Mouse (Mus musculus) layer of hippocampus, postnatal 14 days (tissue): ENCODE measurements around the gene Hnf4a. TPM values are rescaled to one million over a fixed set of nuclear protein-coding genes. Genes with fewer than 3 reads are reported as not detected.

Source experiments
- DNase-seq, 2 experiments: peaks; one replicate each; pipeline ENCODE4 v3.0.0; 2021 to 2022; ENCODE audit warnings: low spot score in 2 of 2, mixed read lengths in 1 of 2
- total RNA-seq, 2 experiments: library from RNA; stranded (reverse); gene quantifications; 2 replicates each; pipeline ENCODE4 v1.2.3; 2021

Hnf4a gene
- total RNA-seq, 2 experiments from 2014 or later: not detected

- no peak for DNase-seq
Observed at GRCm38 (mm10) chr2:163590996-163591395, 84.4 kb downstream of the Hnf4a start.

GRCm38 (mm10) chr2:163592084-163592483, 85.5 kb downstream of the Hnf4a start:
- DNase-seq: no peak

- DNase-seq: no peak
Observed at GRCm38 (mm10) chr2:163593636-163594282, 87.2 kb downstream of the Hnf4a start.

GRCm38 (mm10) chr2:163595119-163595518, 88.5 kb downstream of the Hnf4a start:
- no peak for DNase-seq

GRCm38 (mm10) chr2:163596057-163596872, 89.7 kb downstream of the Hnf4a start:
- DNase-seq: no peak

GRCm38 (mm10) chr2:163596873-163597155, 90.2 kb downstream of the Hnf4a start:
- DNase-seq: no peak

DNA sequence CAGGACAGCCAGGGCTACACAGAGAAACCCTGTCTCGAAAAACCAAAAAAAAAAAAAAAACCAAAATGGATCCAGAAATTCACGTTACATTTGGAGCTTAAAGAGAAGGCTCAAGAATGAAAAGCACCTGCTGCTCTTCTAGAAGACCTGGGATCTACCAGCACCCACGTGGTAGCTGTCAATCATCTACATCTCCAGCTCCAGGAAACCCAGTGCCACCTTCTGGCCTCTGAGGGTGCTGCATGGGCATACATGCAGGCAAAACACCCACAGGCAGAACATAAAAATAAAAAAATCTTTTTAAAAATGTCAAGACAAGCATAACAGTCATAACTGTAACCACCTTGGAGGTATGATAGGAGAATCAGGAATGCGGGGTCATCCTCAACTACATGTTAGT, 91.1 kb downstream of the Hnf4a start:
- peak; percentile 24 to 63 for DNase-seq

- peak; percentile 30 to 43 for DNase-seq
Observed at GRCm38 (mm10) chr2:163599226-163599625, 92.6 kb downstream of the Hnf4a start.

- DNase-seq: no peak
Observed at GRCm38 (mm10) chr2:163601066-163601465, 94.5 kb downstream of the Hnf4a start.

- DNase-seq: no peak
Observed at GRCm38 (mm10) chr2:163601712-163602100, 95.1 kb downstream of the Hnf4a start.

DNA sequence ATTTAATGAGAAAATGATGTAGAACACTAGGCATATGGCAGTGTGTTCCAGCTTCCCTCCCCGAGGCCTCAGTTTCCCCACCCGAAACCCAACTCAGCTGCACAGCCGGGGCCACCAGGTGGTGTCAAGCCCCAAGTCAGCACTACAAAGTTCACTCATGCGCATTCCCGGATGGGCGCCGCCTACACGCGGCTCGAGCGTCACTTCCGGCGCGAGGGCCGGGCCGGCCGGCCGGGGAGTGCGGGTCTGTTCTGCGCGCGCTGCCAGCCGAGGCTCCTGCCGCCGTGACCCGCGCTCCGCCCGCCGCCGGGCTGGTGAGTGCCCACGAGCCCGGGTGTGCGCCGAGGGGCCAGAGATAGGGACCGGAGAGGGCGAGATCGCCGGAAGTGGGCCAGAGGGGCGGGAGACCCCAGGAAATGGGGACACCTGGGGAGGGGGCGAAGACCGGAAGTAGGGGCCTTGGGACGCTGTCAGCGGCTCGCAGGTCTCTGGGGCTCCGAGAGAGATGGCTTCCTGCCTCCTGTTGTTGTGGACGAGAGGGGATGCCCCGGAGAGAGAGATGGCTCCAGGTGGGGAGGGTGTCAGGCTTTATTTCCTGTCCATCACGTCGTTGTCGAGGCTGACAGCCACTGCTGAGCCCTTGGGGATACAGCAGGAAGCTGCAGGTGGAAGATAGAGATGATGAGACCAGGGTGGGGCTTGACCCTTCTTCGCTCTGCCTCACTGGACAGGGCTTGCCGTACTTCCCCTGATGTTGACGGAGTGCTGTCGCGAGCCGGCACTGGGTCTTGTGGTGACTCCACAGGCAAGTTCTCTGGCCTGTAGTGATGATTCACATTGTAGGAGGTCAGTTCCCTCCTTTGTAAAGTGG, 95.7 kb downstream of the Hnf4a start, which contains the start of gene Ttpal:
TSS of gene Ttpal (plus strand) at position 214 of the 871 bp plus-strand sequence.
- peak; percentile 85 to 89 for DNase-seq

DNA sequence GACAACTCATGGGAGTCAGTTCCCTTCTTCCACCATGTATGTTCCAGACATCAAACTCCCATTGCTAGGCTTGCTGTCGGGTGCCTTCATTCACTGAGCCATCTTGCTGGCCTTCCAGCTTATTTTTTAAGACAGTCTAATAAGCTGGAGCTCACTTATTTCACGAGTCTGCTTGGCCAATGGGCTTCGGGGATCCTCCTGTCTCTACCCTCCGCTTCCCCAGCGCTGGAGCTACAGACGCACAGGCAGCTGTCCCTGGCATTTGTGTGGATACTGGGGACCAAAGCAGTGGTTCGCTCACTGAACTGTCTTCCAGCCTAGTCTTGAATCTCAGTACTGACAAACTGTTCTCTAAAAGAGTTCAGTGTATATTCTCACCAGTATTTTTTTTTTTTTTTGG, 99.6 kb downstream of the Hnf4a start:
- DNase-seq: no peak

DNA sequence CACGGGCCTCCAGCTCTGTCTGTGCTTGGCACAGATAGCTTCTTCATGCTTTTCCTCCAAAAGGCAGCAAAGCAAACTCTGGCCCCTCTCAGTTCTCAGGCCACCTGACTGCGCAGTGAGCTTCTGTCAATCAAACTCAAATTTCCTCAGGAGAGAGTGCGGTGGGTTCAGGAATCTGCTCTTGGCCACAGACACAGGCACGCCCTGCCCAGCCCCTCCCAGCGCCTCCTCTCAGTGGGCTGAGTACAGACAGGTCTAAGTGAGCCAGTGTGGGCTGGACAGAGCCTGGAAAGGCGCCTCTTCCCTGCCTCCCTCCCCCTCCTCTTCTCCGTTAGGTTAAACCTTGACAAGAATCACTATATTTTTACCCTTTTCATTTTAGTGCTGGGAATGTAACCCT, 101.4 kb downstream of the Hnf4a start:
- no peak for DNase-seq

DNA sequence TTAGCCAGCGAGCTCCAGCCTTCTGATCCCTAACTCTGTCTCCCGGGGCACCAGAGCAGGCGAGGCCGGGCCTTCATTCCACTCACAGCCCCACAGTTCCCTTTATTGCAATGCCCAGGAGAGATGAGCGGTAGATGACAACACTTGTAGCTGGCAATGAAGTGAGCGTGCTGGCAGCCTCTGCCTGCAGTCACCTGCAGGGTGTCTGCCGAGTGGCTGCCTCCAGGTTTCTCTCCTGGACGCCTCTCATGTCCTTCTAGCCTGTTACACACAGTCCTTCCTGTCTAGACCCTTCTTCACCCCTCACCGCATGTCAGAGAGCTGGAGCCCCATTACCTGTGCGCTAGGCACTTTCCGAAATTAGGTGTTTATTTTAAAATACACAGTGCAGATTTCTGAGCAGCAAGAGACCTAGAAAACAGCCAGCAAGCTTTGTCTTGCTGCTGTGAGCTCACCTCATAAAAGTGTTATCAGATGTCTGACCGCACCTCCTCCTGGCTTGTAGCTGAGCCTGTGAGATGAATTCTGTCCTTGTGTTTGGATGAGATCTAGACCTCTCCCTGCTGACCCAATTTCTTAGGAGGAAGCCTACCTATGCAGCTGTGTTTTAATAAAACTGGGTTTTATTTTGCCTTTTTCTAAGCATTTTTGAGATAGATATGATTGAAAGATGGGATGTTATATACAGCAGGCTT, 102.8 kb downstream of the Hnf4a start:
- no peak for DNase-seq

DNA sequence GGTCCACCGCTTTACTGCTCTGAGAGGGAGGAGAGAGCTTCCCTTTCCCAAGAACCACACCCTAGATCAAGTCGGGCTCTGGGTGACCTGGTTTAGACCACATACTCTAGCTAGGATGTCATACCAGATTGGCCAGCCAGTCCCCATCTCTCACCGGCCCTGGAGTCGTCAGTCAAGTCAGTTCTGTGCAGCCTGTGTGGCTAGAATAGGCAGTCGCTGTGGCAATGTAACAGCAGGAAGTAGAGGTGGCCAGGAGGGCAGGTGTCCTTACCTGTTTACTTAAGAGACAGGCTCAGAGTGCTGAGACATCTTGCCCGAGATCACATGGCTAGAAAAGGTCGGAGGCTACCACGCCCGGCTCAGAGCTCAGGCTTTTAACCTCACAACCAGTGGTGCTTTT, 104.6 kb downstream of the Hnf4a start:
- DNase-seq: no peak

DNA sequence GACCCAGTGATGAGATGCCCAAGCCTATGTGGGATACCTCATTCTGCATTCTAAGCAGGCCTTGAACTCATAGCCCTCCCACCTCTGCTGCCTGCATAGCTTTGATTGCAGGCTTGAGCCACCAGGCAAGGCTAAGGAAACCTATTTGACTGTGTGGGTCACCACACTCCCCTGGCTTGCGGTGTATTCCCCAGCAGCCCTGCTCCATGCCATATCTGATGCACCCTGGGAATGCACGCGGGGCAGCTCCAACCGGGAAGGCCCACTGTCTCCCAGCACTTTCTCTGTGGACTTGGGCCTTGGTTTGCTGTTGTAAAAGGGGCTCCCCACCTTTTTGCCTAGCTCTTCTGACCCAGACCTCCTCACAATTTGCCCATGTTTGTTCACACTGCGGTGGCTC, 106.6 kb downstream of the Hnf4a start:
- no peak for DNase-seq

- no peak for DNase-seq
Observed at GRCm38 (mm10) chr2:163613990-163614389, 107.4 kb downstream of the Hnf4a start.

- no peak for DNase-seq
Observed at GRCm38 (mm10) chr2:163615401-163615800, 108.8 kb downstream of the Hnf4a start.

DNA sequence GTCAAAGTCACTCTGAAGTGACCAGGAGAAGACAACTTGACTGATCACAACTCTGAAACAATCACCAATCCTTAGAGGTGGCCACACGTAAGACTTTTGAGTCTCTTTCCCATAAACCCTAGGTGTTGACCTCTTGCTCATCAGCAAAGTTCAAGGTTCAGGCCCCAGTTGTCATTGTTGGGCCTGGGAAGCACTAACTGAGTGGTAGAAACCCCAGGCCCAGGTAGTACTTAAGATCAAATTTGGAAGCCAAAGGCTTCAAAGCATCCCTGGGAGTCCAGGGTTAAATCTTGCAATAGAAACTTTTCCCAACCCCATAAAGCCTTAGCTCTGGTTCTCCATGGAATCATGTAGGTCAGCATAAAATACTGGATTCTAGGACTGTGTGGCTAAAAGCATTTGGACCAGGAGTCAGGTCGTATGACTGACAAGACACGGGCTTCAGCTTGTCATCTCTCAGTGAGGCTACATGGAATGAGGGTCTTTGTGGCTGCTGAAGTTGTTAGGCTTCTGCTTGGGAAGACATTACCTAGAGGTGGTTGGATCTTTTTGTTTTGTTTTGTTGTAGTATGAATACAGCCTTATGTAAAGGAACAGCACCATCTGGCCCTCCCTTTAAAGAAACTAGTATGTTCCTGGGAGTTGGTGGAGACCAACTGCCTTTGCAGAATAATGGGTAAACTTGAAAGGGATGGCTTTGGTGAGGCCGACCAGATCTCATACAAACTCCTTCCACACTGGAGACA, 109.5 kb downstream of the Hnf4a start:
- DNase-seq: no peak

DNA sequence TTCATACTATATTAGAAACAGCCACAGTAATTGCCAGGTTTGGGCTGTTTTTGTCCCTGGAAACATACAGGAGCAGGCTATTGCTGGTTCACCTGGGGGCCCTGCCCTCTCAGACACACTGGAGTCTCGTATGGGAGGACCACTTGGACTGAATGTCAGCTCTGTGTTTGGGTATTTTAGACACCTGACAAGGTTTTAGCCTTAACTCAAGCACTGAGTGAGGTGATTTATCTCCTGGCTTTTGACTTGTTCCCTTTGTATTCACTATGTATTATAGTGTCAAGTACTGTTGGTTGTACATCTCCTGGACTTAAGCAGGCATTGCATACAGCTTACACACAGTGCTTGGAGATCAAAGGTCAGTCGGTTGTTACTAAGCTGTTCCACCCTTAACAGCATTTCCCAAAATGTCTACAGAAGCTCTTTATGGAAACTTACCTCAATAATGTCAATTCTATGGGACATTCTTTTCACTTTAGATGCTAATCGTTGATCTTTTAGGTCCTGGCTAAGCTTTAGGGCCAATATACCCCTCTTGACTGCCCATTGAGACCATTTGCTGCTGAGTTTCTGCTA, 110.1 kb downstream of the Hnf4a start:
- no peak for DNase-seq
